Mouse (Mus musculus) gastrocnemius, adult 2 months (tissue): ENCODE data around the gene Mrpl4. TPM values are rescaled to one million over a fixed set of nuclear protein-coding genes. Genes with fewer than 3 reads are reported as not detected.
"Not testable (repeated sequence)": the region's sequence is repeated elsewhere in the genome, so short reads cannot be mapped to it uniquely, and the experiment has no call there.

Source experiments
- DNase-seq: peaks from one replicate; pipeline ENCODE4 v3.0.0; 2022
- H3K27ac ChIP-seq: fragments of 200-600 bp; 2 replicates; pipeline ENCODE4 v1.8.1; 2022; ENCODE audit warnings: mild to moderate bottlenecking
- H3K4me3 ChIP-seq: fragments of 200-600 bp; 2 replicates; pipeline ENCODE4 v1.8.1; 2022; ENCODE audit warnings: mild to moderate bottlenecking, moderate library complexity
- CTCF ChIP-seq: fragments of 200-600 bp; IDR thresholded peaks from 2 replicates; pipeline ENCODE4 v1.8.1; 2022; ENCODE audit warnings: antibody characterized with exemption, mild to moderate bottlenecking, moderate library complexity
- intact Hi-C: fragments of 180-260 bp; cut with DNase I; formaldehyde crosslinking; loops from one replicate; pipeline ENCODE4 v1.15.1; 2025
- total RNA-seq, 2 experiments: library from RNA; stranded (reverse); gene quantifications; 2 replicates each; pipeline ENCODE4 v1.2.3; 2021

The Mrpl4 gene
- total RNA-seq, 2 experiments from 2014 or later, result 51.8 to 70.0 TPM

GRCm38 (mm10) chr9:20991587-20991986 is 11.0 kb upstream of the Mrpl4 start:
- no peak for TF ChIP-seq CTCF
- H3K4me3 ChIP-seq, result no peak overlapping the region
- no peak overlapping the region for H3K27ac ChIP-seq
- intact Hi-C loops, result no loop called here
- DNase-seq, result no peak

GRCm38 (mm10) chr9:20993165-20993898 is 9.2 kb upstream of the Mrpl4 start:
- no peak overlapping the region for H3K4me3 ChIP-seq
- no peak for DNase-seq
- H3K27ac ChIP-seq, result no peak overlapping the region
- no peak for TF ChIP-seq CTCF
- intact Hi-C loops, result no loop called here

- no peak overlapping the region for H3K4me3 ChIP-seq
- intact Hi-C loops, result no loop called here
- no peak overlapping the region for H3K27ac ChIP-seq
- no peak for TF ChIP-seq CTCF
- no peak for DNase-seq
Observed at GRCm38 (mm10) chr9:20995069-20995468, 7.5 kb upstream of the Mrpl4 start.

GRCm38 (mm10) chr9:20997065-20997464 is 5.5 kb upstream of the Mrpl4 start:
- intact Hi-C loops, result no loop called here

GRCm38 (mm10) chr9:20998337-20998736 is 4.2 kb upstream of the Mrpl4 start:
- DNase-seq, intact Hi-C loops, H3K4me3 ChIP-seq, H3K27ac ChIP-seq: not testable (repeated sequence)
- peak; percentile 59 for TF ChIP-seq CTCF

More at GRCm38 (mm10) chr9:20997065-20997464, 5.5 kb upstream of the Mrpl4 start:
- H3K27ac ChIP-seq, result no peak overlapping the region
- no peak for TF ChIP-seq CTCF
- no peak for DNase-seq
- no peak overlapping the region for H3K4me3 ChIP-seq

- Histone ChIP-seq H3K4me3 (no peak overlapping the region), H3K27ac (no peak overlapping the region)
- intact Hi-C loops, result loop anchor here (2.0 to 5.0 kb wide), 2 partner anchors 100 to 114 kb away; partner anchors contain the start of gene Ppan
- DNase-seq, result no peak
- peak; percentile 36 for TF ChIP-seq CTCF
Observed at GRCm38 (mm10) chr9:21000811-21001210, 1.7 kb upstream of the Mrpl4 start.

GRCm38 (mm10) chr9:21001651-21002200 is 812 bp upstream of the Mrpl4 start:
- H3K4me3 ChIP-seq, result no peak overlapping the region
- H3K27ac ChIP-seq, result no peak overlapping the region
- DNase-seq, result no peak
- intact Hi-C loops, result loop anchor here (2.0 to 5.0 kb wide), 3 partner anchors 27 to 114 kb away; partner anchors contain the start of genes Icam4 and Ppan
- TF ChIP-seq CTCF, result no peak

- peak overlapping the region; percentile 95 for H3K27ac ChIP-seq
- intact Hi-C loops, result loop anchor here (2.0 to 5.0 kb wide), 2 partner anchors 27 to 115 kb away; partner anchors contain the start of genes Icam4 and Ppan
- TF ChIP-seq CTCF, result no peak
Observed at GRCm38 (mm10) chr9:21002270-21002626, 290 bp upstream of the Mrpl4 start.

GRCm38 (mm10) chr9:21007313-21007952 is 4.9 kb downstream of the Mrpl4 start:
- no peak for DNase-seq
- no peak for TF ChIP-seq CTCF
- no peak overlapping the region for H3K4me3 ChIP-seq
- intact Hi-C loops, result no loop called here
- H3K27ac ChIP-seq, result no peak overlapping the region

More at GRCm38 (mm10) chr9:21002270-21002626, 290 bp upstream of the Mrpl4 start:
- peak overlapping the region; percentile 91 for H3K4me3 ChIP-seq
- DNase-seq, result no peak

- peak; percentile 30; the same call in 1 of the 2 replicates for TF ChIP-seq CTCF
- Histone ChIP-seq H3K27ac (no peak overlapping the region), H3K4me3 (no peak overlapping the region)
- intact Hi-C loops, result no loop called here
- no peak for DNase-seq
Observed at GRCm38 (mm10) chr9:21008007-21008406, 5.5 kb downstream of the Mrpl4 start.

- peak; percentile 69 for DNase-seq
- Histone ChIP-seq H3K27ac (peak overlapping the region; percentile 63), H3K4me3 (no peak overlapping the region)
- no peak for TF ChIP-seq CTCF
- intact Hi-C loops, result no loop called here
Observed at GRCm38 (mm10) chr9:21010362-21010761, 7.8 kb downstream of the Mrpl4 start.

GRCm38 (mm10) chr9:21010939-21011541 is 8.5 kb downstream of the Mrpl4 start:
- H3K4me3 ChIP-seq, intact Hi-C loops, DNase-seq: not testable (repeated sequence)
- H3K27ac ChIP-seq, result peak overlapping the region; percentile 63
